Mouse (Mus musculus) hindbrain, embryonic 10.5 days (tissue): ENCODE data around the gene Pld6. TPM values are rescaled to one million over a fixed set of nuclear protein-coding genes. Genes with fewer than 3 reads are reported as not detected.

Experiments
- DNase-seq: peaks from one replicate; pipeline ENCODE4 v3.0.0-alpha.2; 2017; ENCODE audit warnings: low spot score
- H3K27ac ChIP-seq: fragments of 300-500 bp; sonication (generic); 2 replicates; pipeline ENCODE4 v1.5.1; 2016; ENCODE audit warnings: mild to moderate bottlenecking, moderate library complexity
- H3K27me3 ChIP-seq: fragments of 300-500 bp; sonication (generic); 2 replicates; pipeline ENCODE4 v1.6.1; 2016; ENCODE audit warnings: mild to moderate bottlenecking; ENCODE audit not compliant: poor library complexity, insufficient read depth, severe bottlenecking
- H3K36me3 ChIP-seq: fragments of 300-500 bp; sonication (generic); 2 replicates; pipeline ENCODE4 v1.6.1; 2016; ENCODE audit warnings: mild to moderate bottlenecking, moderate library complexity
- H3K4me1 ChIP-seq: fragments of 300-500 bp; sonication (generic); replicated peaks from 2 replicates; pipeline ENCODE4 v1.6.1; 2016; ENCODE audit warnings: mild to moderate bottlenecking
- H3K4me3 ChIP-seq: fragments of 300-500 bp; sonication (generic); 2 replicates; pipeline ENCODE4 v1.5.1; 2016; ENCODE audit warnings: mild to moderate bottlenecking, moderate library complexity
- H3K9me3 ChIP-seq: fragments of 300-500 bp; sonication (generic); 2 replicates; pipeline ENCODE4 v1.6.1; 2016; ENCODE audit warnings: mild to moderate bottlenecking, moderate library complexity
- WGBS: fragments of 180-500 bp; shearing (Covaris S2); methylation state at CpG from one replicate; pipeline ENCODE4 v1.1.7; 2016; 5-methylcytosine and 5-hydroxymethylcytosine counted together
- polyA plus RNA-seq: library from polyadenylated mRNA; unstranded; fragments of >200 nt; fragmentation: Nextera tagmentation; extraction: Ambion mirVana; gene quantifications from 2 replicates; pipeline ENCODE4 v1.2.1, GENCODE M21; 2016

Gene Pld6
- polyA plus RNA-seq, result 1.9 and 2.6 TPM in 2 replicates

DNA sequence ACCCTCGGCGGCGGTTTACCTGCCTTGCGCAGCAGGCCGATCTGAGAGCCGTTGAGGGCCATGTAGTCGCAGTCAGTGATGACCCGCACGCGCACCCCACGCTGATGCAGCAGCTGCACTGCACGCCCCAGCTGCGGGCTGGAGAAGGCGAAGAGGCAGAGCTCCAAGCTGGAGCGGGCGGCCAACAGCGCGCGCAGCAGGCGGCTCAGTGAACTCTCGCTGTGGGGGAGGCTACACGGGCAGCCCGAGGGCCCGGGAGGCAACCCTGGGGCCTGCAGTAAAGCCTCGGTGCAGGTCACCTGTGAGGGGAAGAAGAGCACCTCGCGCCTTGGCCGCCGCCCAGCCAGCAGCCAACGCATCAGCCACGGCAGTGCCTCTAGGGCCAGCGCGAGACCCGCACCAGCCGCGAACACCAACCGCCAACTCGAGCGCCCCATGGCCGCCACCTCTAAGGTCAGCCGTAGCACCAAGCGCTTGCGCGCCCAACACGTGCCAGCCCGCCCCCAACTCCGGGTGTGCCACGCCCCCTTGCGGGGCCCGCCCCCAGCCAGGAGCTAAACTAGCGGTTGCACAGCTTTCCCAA is at the start of gene Pld6:
TSS of gene Pld6 (minus strand) at position 447 of the 583 bp plus-strand sequence.
- Histone ChIP-seq H3K9me3 (0 out of 2 replicates have a peak, but pooled peaks cover 2% of the 10 kb centered on the region), H3K36me3 (peaks cover 13% of the 10 kb centered on the region), H3K4me1 (peaks cover 10% of the 10 kb centered on the region), H3K4me3 (peak within 1 kb of the TSS; percentile 55), H3K27ac (peak within 1 kb of the TSS; percentile 50), H3K27me3 (peaks cover 35% of the 10 kb centered on the region)
- WGBS, result under 1% methylated on average over 51 of the region's 51 CpGs
- DNase-seq, result peak; percentile 76

DNA sequence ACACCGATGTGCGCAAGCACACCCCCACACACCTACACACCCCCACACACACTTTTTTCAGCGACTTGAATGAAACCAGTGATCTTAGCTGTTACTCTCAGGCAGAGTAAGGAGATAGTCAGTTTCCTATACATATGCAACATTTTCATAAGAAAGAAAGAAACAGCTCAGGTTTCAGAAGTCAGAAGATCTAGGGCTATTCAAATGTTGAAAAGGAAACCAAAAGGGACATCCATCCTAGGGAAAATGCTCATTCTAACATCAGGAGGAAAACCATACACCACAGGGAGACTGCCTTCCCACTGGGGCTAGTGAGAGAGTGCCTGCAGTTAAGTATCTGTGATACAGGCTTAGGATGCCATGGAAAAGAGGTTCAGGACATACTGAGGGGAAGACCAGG is 34.2 kb upstream of the Pld6 start:
- Histone ChIP-seq H3K36me3 (peaks cover 100% of the 10 kb centered on the region), H3K4me3 (no peak overlapping the region), H3K4me1 (no peaks in the 10 kb centered on the region), H3K27me3 (no peaks in the 10 kb centered on the region), H3K9me3 (no peaks in the 10 kb centered on the region), H3K27ac (no peak overlapping the region)
- DNase-seq, result no peak
- 93% methylated on average over 3 of the region's 3 CpGs for WGBS

DNA sequence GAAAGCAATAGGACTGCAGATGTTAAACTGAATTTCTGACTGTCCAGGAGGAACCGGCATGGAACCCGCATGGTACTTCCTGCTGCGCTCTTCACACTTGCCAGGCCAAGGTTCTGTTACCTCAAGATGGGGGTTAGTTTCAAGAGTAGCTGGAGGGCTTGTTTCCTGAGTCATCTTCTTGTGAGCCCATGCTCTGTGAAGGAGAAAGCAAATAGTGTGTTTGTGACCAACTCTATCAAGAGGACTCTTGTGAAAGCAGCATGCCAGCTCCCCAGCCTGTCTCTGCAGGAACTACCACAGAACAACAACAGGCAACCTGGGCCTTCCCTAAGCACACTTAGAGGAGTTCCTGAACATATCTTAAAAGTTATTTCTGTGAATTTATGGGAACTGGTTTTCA is 30.5 kb upstream of the Pld6 start:
- Histone ChIP-seq H3K4me3 (no peak overlapping the region), H3K9me3 (no peaks in the 10 kb centered on the region), H3K27ac (no peak overlapping the region), H3K36me3 (peaks cover 76% of the 10 kb centered on the region), H3K4me1 (no peaks in the 10 kb centered on the region; the same call in 1 of the 2 replicates), H3K27me3 (no peaks in the 10 kb centered on the region)
- 98% methylated on average over 3 of the region's 3 CpGs for WGBS
- no peak for DNase-seq

- H3K36me3 ChIP-seq, result peaks cover 53% of the 10 kb centered on the region
Measured at GRCm38 (mm10) chr11:59815482-59816065, 28.1 kb upstream of the Pld6 start.

DNA sequence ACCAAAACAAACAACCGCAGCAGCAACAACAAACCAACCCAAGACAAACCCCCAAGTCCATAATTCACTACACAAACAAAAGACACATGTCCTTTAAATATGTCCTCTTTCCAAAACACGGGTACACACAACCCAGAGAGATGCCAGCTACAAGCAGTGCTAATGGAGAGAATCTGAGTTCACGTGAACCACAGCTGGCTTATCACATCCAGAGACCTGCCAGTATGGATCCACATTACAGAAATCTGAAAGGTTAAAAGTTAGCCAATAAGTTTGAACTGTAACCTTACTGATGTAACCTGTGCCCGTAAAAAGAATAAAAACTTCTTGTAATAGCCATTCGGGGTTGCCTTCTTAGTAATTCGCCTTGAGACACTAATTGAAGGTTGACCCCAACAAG is 27.5 kb upstream of the Pld6 start:
- WGBS, result 91% methylated on average over 6 of the region's 6 CpGs
- Histone ChIP-seq H3K27me3 (no peaks in the 10 kb centered on the region), H3K36me3 (peaks cover 46% of the 10 kb centered on the region), H3K4me1 (peaks cover 14% of the 10 kb centered on the region; the same call in 1 of the 2 replicates), H3K9me3 (no peaks in the 10 kb centered on the region), H3K4me3 (no peak overlapping the region), H3K27ac (no peak overlapping the region)
- DNase-seq, result no peak

More at GRCm38 (mm10) chr11:59815482-59816065, 28.1 kb upstream of the Pld6 start:
- H3K27me3 ChIP-seq, result no peaks in the 10 kb centered on the region
- DNase-seq, result no peak
- no peaks in the 10 kb centered on the region for H3K9me3 ChIP-seq
- peaks cover 12% of the 10 kb centered on the region; the same call in 1 of the 2 replicates for H3K4me1 ChIP-seq
- 90% methylated on average over 6 of the region's 6 CpGs for WGBS
- H3K4me3 ChIP-seq, result no peak overlapping the region
- no peak overlapping the region for H3K27ac ChIP-seq

DNA sequence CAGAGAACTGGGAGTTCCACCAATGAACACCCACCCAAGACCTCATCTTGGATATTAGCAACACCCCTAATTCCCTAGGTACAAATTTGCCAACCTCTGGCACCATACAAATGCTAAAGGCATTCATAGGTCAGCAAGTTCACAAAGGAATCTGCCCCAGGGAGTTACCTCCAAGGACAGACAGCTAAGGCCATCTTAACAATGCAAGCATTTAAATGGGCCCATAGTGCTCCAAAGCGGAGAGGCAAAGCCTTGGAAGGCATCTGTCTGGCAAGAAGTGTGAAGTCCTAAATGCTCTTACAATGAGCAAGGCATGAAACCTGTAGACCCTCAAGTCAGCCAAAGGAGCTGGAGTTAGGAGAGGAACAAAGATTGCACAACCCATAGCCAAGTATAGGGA is 26.9 kb upstream of the Pld6 start:
- WGBS, result 67% methylated on average over 1 of the region's 1 CpGs
- Histone ChIP-seq H3K27me3 (no peaks in the 10 kb centered on the region), H3K9me3 (no peaks in the 10 kb centered on the region), H3K36me3 (peaks cover 40% of the 10 kb centered on the region), H3K27ac (no peak overlapping the region), H3K4me1 (peaks cover 18% of the 10 kb centered on the region; the same call in 1 of the 2 replicates), H3K4me3 (no peak overlapping the region)
- DNase-seq, result no peak

DNA sequence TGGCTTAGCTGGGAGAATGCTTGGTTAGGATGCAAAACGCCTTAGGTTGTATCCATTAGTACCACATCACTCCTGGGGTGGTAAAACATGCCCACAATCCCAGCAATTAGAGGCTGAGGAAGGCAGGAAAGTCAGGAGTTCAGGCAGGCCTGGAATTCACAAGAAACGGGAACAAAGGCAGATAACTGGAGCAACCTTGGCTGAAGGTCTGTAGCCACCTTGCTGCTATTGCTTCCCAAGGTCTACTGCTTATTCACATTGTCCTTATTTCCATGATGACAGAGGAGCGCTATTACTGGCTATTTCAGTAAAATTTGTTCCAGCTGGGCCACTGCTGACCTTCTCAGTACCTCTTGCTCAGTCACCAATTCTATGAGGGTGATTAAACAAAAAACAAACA is 25.8 kb upstream of the Pld6 start:
- no peak overlapping the region for H3K4me3 ChIP-seq

GRCm38 (mm10) chr11:59811211-59811610 is 23.8 kb upstream of the Pld6 start:
- Histone ChIP-seq H3K27ac (no peak overlapping the region; the same call in 1 of the 2 replicates), H3K27me3 (no peaks in the 10 kb centered on the region), H3K4me3 (no peak overlapping the region), H3K9me3 (no peaks in the 10 kb centered on the region), H3K4me1 (peaks cover 29% of the 10 kb centered on the region), H3K36me3 (peaks cover 24% of the 10 kb centered on the region)
- no peak for DNase-seq
- 72% methylated on average over 4 of the region's 4 CpGs for WGBS

More for the DNA sequence above, 25.8 kb upstream of the Pld6 start:
- no peak for DNase-seq
- WGBS, result 78% methylated on average over 3 of the region's 3 CpGs
- H3K9me3 ChIP-seq, result no peaks in the 10 kb centered on the region
- H3K4me1 ChIP-seq, result peaks cover 29% of the 10 kb centered on the region
- H3K36me3 ChIP-seq, result peaks cover 30% of the 10 kb centered on the region
- H3K27ac ChIP-seq, result no peak overlapping the region
- no peaks in the 10 kb centered on the region for H3K27me3 ChIP-seq

DNA sequence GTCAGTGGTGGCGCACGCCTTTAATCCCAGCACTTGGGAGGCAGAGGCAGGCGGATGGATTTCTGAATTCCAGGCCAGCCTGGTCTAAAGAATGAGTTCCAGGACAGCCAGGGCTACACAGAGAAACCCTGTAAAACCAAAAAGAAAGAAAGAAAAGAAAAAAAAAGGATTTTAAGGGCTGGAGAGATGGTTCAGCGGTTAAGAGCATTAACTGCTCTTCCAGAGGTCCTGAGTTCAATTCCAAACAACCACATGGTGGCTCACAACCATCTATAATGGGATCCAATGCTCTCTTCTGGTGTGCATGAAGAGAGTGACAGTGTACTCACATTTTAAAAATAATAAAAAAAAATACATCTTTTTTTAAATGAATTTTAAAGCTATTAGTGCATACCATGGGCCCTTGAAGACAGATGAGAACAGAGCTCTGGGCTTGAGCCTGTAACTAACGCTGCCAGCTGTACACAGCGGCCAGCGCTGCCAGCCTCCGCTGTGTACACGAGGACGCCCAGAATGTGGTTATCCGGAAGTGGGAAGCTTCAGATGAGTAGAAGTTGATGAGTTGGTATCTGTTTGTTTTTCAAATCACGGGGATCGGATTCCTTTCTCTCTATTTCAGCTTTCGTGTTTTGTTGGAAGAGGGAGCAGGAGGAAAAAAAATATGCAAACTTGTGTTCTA is 23.2 kb upstream of the Pld6 start:
- peak overlapping the region; percentile 99 for H3K27ac ChIP-seq
- no peaks in the 10 kb centered on the region for H3K9me3 ChIP-seq
- WGBS, result 66% methylated on average over 14 of the region's 14 CpGs
- DNase-seq, result no peak
- H3K36me3 ChIP-seq, result peaks cover 24% of the 10 kb centered on the region
- no peaks in the 10 kb centered on the region for H3K27me3 ChIP-seq
- peaks cover 29% of the 10 kb centered on the region for H3K4me1 ChIP-seq
- H3K4me3 ChIP-seq, result peak overlapping the region; percentile 84

GRCm38 (mm10) chr11:59809670-59810474 is 22.4 kb upstream of the Pld6 start, which contains the start of gene Flcn:
Flcn (minus strand) TSS chr11:59810016.
- DNase-seq, result peak; percentile 90
- Histone ChIP-seq H3K36me3 (peaks cover 28% of the 10 kb centered on the region), H3K4me3 (peak within 1 kb of the TSS; percentile 84), H3K27me3 (no peaks in the 10 kb centered on the region), H3K4me1 (peaks cover 29% of the 10 kb centered on the region), H3K9me3 (no peaks in the 10 kb centered on the region), H3K27ac (peak within 1 kb of the TSS; percentile 99)
- under 1% methylated on average over 52 of the region's 52 CpGs for WGBS

DNA sequence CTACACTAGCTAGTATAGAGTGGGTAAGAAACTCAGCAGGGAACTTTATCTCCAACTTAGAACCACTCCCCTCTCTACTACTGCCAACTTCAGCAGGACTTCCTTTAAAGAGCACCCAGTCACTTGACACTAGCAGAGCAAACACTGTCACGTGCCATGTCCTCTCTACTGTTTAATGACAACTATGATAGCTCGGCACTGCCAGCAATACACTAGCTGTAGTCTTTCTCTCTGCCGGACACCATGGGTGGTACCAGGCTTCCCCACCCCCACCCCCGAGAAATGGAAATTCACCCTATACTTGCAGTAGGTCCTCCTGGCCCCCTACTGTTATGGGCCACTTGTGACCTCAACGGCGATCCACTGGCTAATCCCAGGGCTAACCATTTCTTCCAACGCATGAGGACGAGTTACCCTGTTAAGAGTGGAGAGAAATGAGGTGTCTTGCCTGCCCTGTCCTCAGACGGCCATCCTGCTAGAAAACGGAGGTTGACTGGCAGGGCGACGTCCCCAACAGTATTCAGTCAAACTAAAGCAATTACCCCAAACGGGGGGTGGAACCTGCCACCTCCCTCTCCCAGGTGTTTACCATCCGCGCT is 21.7 kb upstream of the Pld6 start:
- DNase-seq, result no peak
- 2% methylated on average over 15 of the region's 15 CpGs for WGBS
- peaks cover 35% of the 10 kb centered on the region for H3K36me3 ChIP-seq

More for the DNA sequence above, 21.7 kb upstream of the Pld6 start:
- Histone ChIP-seq H3K27me3 (no peaks in the 10 kb centered on the region), H3K4me3 (peak overlapping the region; percentile 84), H3K4me1 (peaks cover 29% of the 10 kb centered on the region), H3K9me3 (no peaks in the 10 kb centered on the region), H3K27ac (peak overlapping the region; percentile 99)
